Mouse (Mus musculus) limb, embryonic 11.5 days (tissue): ENCODE data around the gene Sfn. TPM values are rescaled to one million over a fixed set of nuclear protein-coding genes. Genes with fewer than 3 reads are reported as not detected.
"Not testable (repeated sequence)": the region's sequence is repeated elsewhere in the genome, so short reads cannot be mapped to it uniquely, and the experiment has no call there.

ENCODE experiments used
- ATAC-seq: fragments of 200-750 bp; cut with Nextera tagmentation; 2 replicates; pipeline ENCODE4 v1.8.0; 2017; ENCODE audit warnings: low read depth; ENCODE audit not compliant: insufficient number of reproducible peaks, low FRiP score, low TSS enrichment
- DNase-seq: peaks from one replicate; pipeline ENCODE4 v3.0.0-alpha.2; 2015; ENCODE audit warnings: low spot score
- H3K27ac ChIP-seq: fragments of 300-500 bp; sonication (generic); replicated peaks from 2 replicates; pipeline ENCODE4 v1.5.1; 2014; ENCODE audit warnings: low read depth, mild to moderate bottlenecking, low read length
- H3K27me3 ChIP-seq: fragments of 300-500 bp; sonication (generic); 2 replicates; pipeline ENCODE4 v1.6.1; 2014; ENCODE audit warnings: mild to moderate bottlenecking, low read length, mixed read lengths; ENCODE audit not compliant: control insufficient read depth, insufficient read depth
- H3K36me3 ChIP-seq: fragments of 300-500 bp; sonication (generic); 2 replicates; pipeline ENCODE4 v1.6.1; 2014; ENCODE audit warnings: mild to moderate bottlenecking, low read length, moderate library complexity, mixed read lengths; ENCODE audit not compliant: control insufficient read depth, insufficient read depth
- H3K4me1 ChIP-seq: fragments of 300-500 bp; sonication (generic); 2 replicates; pipeline ENCODE4 v1.6.1; 2014; ENCODE audit warnings: low read length, mixed read lengths; ENCODE audit not compliant: control insufficient read depth, insufficient read depth
- H3K4me2 ChIP-seq: fragments of 300-500 bp; sonication (generic); 2 replicates; pipeline ENCODE4 v1.6.1; 2014; ENCODE audit warnings: low read depth, mild to moderate bottlenecking, moderate library complexity; ENCODE audit not compliant: severe bottlenecking
- H3K4me3 ChIP-seq: fragments of 300-500 bp; sonication (generic); 2 replicates; pipeline ENCODE4 v1.5.1; 2014; ENCODE audit warnings: low read depth, low read length
- H3K9ac ChIP-seq: fragments of 300-500 bp; sonication (generic); 2 replicates; pipeline ENCODE4 v1.6.1; 2014; ENCODE audit warnings: mild to moderate bottlenecking, low read length
- H3K9me3 ChIP-seq: fragments of 300-500 bp; sonication (generic); 2 replicates; pipeline ENCODE4 v1.6.1; 2016; ENCODE audit warnings: low read length; ENCODE audit not compliant: control insufficient read depth
- WGBS: fragments of 180-500 bp; shearing (Covaris S2); extraction: QIAGEN DNeasy Blood & Tissue Kit; methylation state at CpG from one replicate; pipeline ENCODE4 v1.1.7; 2014; 5-methylcytosine and 5-hydroxymethylcytosine counted together
- polyA plus RNA-seq: library from polyadenylated mRNA; unstranded; fragments of >200 nt; fragmentation: Nextera tagmentation; extraction: Ambion mirVana; gene quantifications from 2 replicates; pipeline ENCODE4 v1.2.1, GENCODE M21; 2014

Sfn gene
- 34.9 and 45.1 TPM in 2 replicates for polyA plus RNA-seq

- H3K4me3 ChIP-seq = 0 out of 2 replicates have a peak within 1 kb of the TSS, but pooled peaks have one; percentile 10
- WGBS = 2% methylated on average over 16 of the region's 16 CpGs
- DNase-seq (peak; percentile 75), ATAC-seq (no peak)
- peaks cover 28% of the 10 kb centered on the region for H3K27me3 ChIP-seq
- peaks cover 9% of the 10 kb centered on the region; the same call in 1 of the 2 replicates for H3K4me1 ChIP-seq
- peak within 1 kb of the TSS; percentile 4; the same call in 1 of the 2 replicates for H3K9ac ChIP-seq
- peak within 1 kb of the TSS; percentile 24; the same call in 1 of the 2 replicates for H3K4me2 ChIP-seq
- no peak within 1 kb of the TSS for H3K27ac ChIP-seq
- peaks cover 3% of the 10 kb centered on the region; the same call in 1 of the 2 replicates for H3K36me3 ChIP-seq
- H3K9me3 ChIP-seq = no peaks in the 10 kb centered on the region
Measured at GRCm38 (mm10) chr4:133601721-133602218, at the start of gene Sfn. TSS of gene Sfn (minus strand) at chr4:133602168.

GRCm38 (mm10) chr4:133651445-133651844, 49.5 kb upstream of the Sfn start:
- H3K27ac ChIP-seq = no peak overlapping the region
- no peaks in the 10 kb centered on the region for H3K27me3 ChIP-seq
- H3K4me1 ChIP-seq = no peaks in the 10 kb centered on the region
- DNase-seq = no peak
- no peak for ATAC-seq
- no peaks in the 10 kb centered on the region for H3K9me3 ChIP-seq
- H3K4me3 ChIP-seq = no peak overlapping the region
- 61% methylated on average over 10 of the region's 10 CpGs for WGBS
- H3K4me2 ChIP-seq = no peak overlapping the region
- H3K36me3 ChIP-seq = no peaks in the 10 kb centered on the region
- H3K9ac ChIP-seq = no peak overlapping the region

- 37% methylated on average over 7 of the region's 7 CpGs for WGBS
- ATAC-seq = no peak
- peak; percentile 84 for DNase-seq
- Histone ChIP-seq H3K36me3 (no peaks in the 10 kb centered on the region), H3K4me3 (no peak within 1 kb of the TSS), H3K27ac (no peak within 1 kb of the TSS), H3K9ac (no peak within 1 kb of the TSS), H3K9me3 (0 out of 2 replicates have a peak, but pooled peaks cover 2% of the 10 kb centered on the region), H3K27me3 (no peaks in the 10 kb centered on the region), H3K4me2 (peak within 1 kb of the TSS; percentile 34; the same call in 1 of the 2 replicates), H3K4me1 (no peaks in the 10 kb centered on the region)
Measured at GRCm38 (mm10) chr4:133649989-133650699, 48.2 kb upstream of the Sfn start, which contains the start of gene Zdhhc18. TSS of gene Zdhhc18 (minus strand) at chr4:133650154.

- H3K4me3 ChIP-seq, H3K4me1 ChIP-seq, H3K27me3 ChIP-seq, H3K9me3 ChIP-seq, DNase-seq, H3K27ac ChIP-seq, H3K36me3 ChIP-seq, H3K9ac ChIP-seq, ATAC-seq: not testable (repeated sequence)
- 87% methylated on average over 5 of the region's 5 CpGs for WGBS
- H3K4me2 ChIP-seq = peak overlapping the region; percentile 34; the same call in 1 of the 2 replicates
Measured at GRCm38 (mm10) chr4:133649464-133649863, 47.5 kb upstream of the Sfn start.

- Histone ChIP-seq H3K4me3 (no peak overlapping the region), H3K27ac (no peak overlapping the region), H3K4me1 (no peaks in the 10 kb centered on the region), H3K4me2 (peak overlapping the region; percentile 5; the same call in 1 of the 2 replicates), H3K9me3 (0 out of 2 replicates have a peak, but pooled peaks cover 3% of the 10 kb centered on the region), H3K36me3 (no peaks in the 10 kb centered on the region), H3K9ac (no peak overlapping the region), H3K27me3 (no peaks in the 10 kb centered on the region)
- DNase-seq (no peak), ATAC-seq (no peak)
- WGBS = 34% methylated on average over 21 of the region's 21 CpGs
Measured at GRCm38 (mm10) chr4:133645680-133646079, 43.7 kb upstream of the Sfn start.

GRCm38 (mm10) chr4:133645195-133645594, 43.2 kb upstream of the Sfn start:
- 87% methylated on average over 3 of the region's 3 CpGs for WGBS
- Histone ChIP-seq H3K27ac (no peak overlapping the region), H3K4me3 (no peak overlapping the region), H3K4me1 (no peaks in the 10 kb centered on the region), H3K9ac (no peak overlapping the region), H3K9me3 (0 out of 2 replicates have a peak, but pooled peaks cover 3% of the 10 kb centered on the region), H3K36me3 (no peaks in the 10 kb centered on the region), H3K4me2 (no peak overlapping the region), H3K27me3 (no peaks in the 10 kb centered on the region)
- no peak for ATAC-seq
- no peak for DNase-seq

- Histone ChIP-seq H3K4me3 (no peak overlapping the region), H3K27me3 (no peaks in the 10 kb centered on the region), H3K9me3 (no peaks in the 10 kb centered on the region), H3K4me1 (peaks cover 5% of the 10 kb centered on the region; the same call in 1 of the 2 replicates), H3K4me2 (no peak overlapping the region), H3K36me3 (no peaks in the 10 kb centered on the region), H3K9ac (no peak overlapping the region), H3K27ac (no peak overlapping the region)
- ATAC-seq = no peak
- WGBS = 81% methylated on average over 5 of the region's 5 CpGs
- no peak for DNase-seq
Measured at GRCm38 (mm10) chr4:133634043-133634410, 32.1 kb upstream of the Sfn start.

- ATAC-seq (peak; percentile 65; the same call in 1 of the 2 replicates), DNase-seq (peak; percentile 94)
- peak overlapping the region; percentile 97 for H3K9ac ChIP-seq
- H3K27ac ChIP-seq = peak overlapping the region; percentile 59; the same call in 1 of the 2 replicates
- WGBS = 10% methylated on average over 36 of the region's 47 CpGs
- H3K4me1 ChIP-seq = peaks cover 5% of the 10 kb centered on the region; the same call in 1 of the 2 replicates
- no peaks in the 10 kb centered on the region for H3K9me3 ChIP-seq
- peak overlapping the region; percentile 80 for H3K4me3 ChIP-seq
- no peaks in the 10 kb centered on the region for H3K36me3 ChIP-seq
- H3K27me3 ChIP-seq = no peaks in the 10 kb centered on the region
- H3K4me2 ChIP-seq = peak overlapping the region; percentile 94
Measured at GRCm38 (mm10) chr4:133633332-133634042, 31.5 kb upstream of the Sfn start.
